15 mouse cellular contexts compared by ENCODE assay signal in genomic region chr4:32209995-32210394, GRCm38 (mm10).
"Had no signal": no experiment of that assay in that cellular context is flagged by ENCODE, and none has a peak within 500 bp of the region (broad histone marks: within the 10 kb centered on the region; RNA-seq: fewer than 3 reads in every experiment).

No protein-coding gene starts in this region.

- H3K9me3 ChIP-seq: kidney, embryonic 15.5 days; liver, embryonic 13.5 days; midbrain, embryonic 12.5 days had no signal

- H3K27ac ChIP-seq: kidney, embryonic 15.5 days; left cerebral cortex, adult 2 months; liver, embryonic 13.5 days; midbrain, embryonic 12.5 days had no signal

- ATAC-seq: midbrain, embryonic 16.5 days had no signal

- H3K4me2 ChIP-seq: kidney, embryonic 15.5 days; liver, embryonic 13.5 days; midbrain, embryonic 12.5 days had no signal

- H3K36me3 ChIP-seq: kidney, embryonic 15.5 days; liver, embryonic 13.5 days; midbrain, embryonic 12.5 days had no signal

- H3K27me3 ChIP-seq: kidney, embryonic 15.5 days; liver, embryonic 13.5 days; midbrain, embryonic 12.5 days had no signal

- DNase-seq: kidney, adult 8-10 months; kidney, postnatal 10 days; kidney, postnatal 36 days; layer of hippocampus, postnatal 36 days; liver, embryonic 13.5 days; lung, adult 2 months; lung, postnatal 14 days; lung, postnatal 4 days; thymus, adult 18-20 months; thymus, postnatal 36 days had no signal

- H3K4me3 ChIP-seq: kidney, embryonic 15.5 days; left cerebral cortex, adult 2 months; liver, embryonic 13.5 days; midbrain, embryonic 12.5 days; myocyte had no signal

- H3K9ac ChIP-seq: kidney, embryonic 15.5 days; liver, embryonic 13.5 days; midbrain, embryonic 12.5 days had no signal
